Mouse (Mus musculus): ENCODE results near the gene Msh5. TPM values are rescaled to one million over a fixed set of nuclear protein-coding genes. Genes with fewer than 3 reads are reported as not detected.

Msh5 gene
- polyA plus RNA-seq, 1 experiment from 2014 or later: 1.9 TPM

DNA sequence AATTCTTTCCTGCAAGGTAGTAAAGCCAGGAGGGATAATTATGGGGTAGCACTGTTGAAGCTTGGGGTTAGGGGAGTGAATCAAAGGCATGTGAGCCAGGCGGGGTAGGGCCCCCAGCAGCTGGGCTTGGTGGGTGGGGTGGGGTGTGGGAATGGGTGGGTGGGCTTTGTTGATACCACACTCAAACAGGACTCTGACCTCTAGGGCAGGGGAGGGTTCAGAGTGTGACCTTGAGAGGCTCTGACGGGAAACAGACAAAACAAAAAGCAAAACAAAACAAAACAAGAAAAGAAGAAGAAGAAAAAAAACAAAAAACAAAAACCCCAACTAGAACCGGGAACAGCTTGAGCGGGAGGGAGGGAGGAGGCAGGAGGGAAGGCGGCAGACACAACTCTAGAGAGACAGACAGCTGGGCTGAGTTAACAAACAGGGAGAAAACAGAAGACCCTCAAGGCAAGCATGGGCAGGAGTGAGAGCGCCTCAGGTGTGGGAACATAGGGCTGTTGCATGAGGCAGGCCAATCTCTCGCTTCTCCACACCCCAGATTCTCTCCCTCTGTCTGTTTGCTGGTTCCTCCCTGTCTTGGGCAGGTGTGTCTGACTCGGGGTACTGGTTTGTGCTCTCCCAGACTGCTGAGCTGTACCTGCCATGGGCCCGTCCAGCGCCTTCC is 30.1 kb upstream of the Msh5 start, which contains the start of gene Ly6g6e:
Gene Ly6g6e (plus strand): TSS at position 396 of the 670 bp plus-strand sequence.
- no peaks in the 10 kb centered on the region; the same call in 1 of the 2 replicates for H3K4me1 ChIP-seq (replicated peaks; ENCODE audit: control insufficient read depth, insufficient read depth)
- WGBS: 29% methylated on average over 10 of the region's 10 CpGs
- peak within 1 kb of the TSS; percentile 41 for H3K9ac ChIP-seq (ENCODE audit: low read length)
- TF ChIP-seq EP300 (optimal IDR thresholded peaks at IDR 0.05) (no peak), CTCF (IDR thresholded peaks at IDR 0.05; ENCODE audit: low read depth) (no peak)
- peak within 1 kb of the TSS; percentile 52 for H3K4me2 ChIP-seq (replicated peaks; ENCODE audit: low read depth)
- H3K27me3 ChIP-seq (ENCODE audit: control insufficient read depth, insufficient read depth, low read length): no peaks in the 10 kb centered on the region
- DNase-seq (ENCODE audit: low spot score) (no peak), ATAC-seq (ENCODE audit: low FRiP score, low TSS enrichment) (no peak)
- no peaks in the 10 kb centered on the region for H3K36me3 ChIP-seq (ENCODE audit: control insufficient read depth, insufficient read depth, low read length)
- H3K27ac ChIP-seq (replicated peaks): peak within 1 kb of the TSS; percentile 84
- no peaks in the 10 kb centered on the region for H3K9me3 ChIP-seq (ENCODE audit: control insufficient read depth, low read length)
- peak within 1 kb of the TSS; percentile 22 for H3K4me3 ChIP-seq (ENCODE audit: low read depth, low read length)

DNA sequence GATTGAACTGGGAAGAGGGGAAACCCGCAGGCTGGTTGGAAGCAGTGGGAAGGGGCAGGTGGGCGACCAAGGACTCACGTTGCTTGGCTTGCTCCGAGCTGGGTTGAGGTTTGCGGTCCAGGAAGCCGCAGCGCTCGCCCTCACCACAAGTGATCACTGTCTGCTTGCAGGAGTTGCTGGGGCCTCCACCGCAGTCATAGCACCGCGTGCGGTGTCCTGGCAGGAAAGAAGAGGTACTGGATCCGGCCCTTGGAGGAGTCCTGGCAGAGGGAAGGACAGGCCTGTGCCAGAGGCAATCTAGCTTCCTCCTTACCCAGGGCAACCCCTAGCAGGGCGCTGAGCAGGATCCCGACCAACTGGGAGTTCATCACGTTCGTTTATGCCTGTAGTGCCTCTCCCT is 27.6 kb upstream of the Msh5 start:
- Histone ChIP-seq H3K4me1 (replicated peaks; ENCODE audit: control insufficient read depth, insufficient read depth) (no peaks in the 10 kb centered on the region), H3K9me3 (ENCODE audit: control insufficient read depth, low read length) (no peaks in the 10 kb centered on the region), H3K4me3 (ENCODE audit: low read depth, low read length) (no peak overlapping the region), H3K27me3 (ENCODE audit: control insufficient read depth, insufficient read depth, low read length) (no peaks in the 10 kb centered on the region), H3K27ac (replicated peaks) (no peak overlapping the region), H3K9ac (ENCODE audit: low read length) (no peak overlapping the region), H3K36me3 (ENCODE audit: control insufficient read depth, insufficient read depth, low read length) (no peaks in the 10 kb centered on the region), H3K4me2 (replicated peaks; ENCODE audit: low read depth) (no peak overlapping the region)
- no peak for ATAC-seq (ENCODE audit: low FRiP score, low TSS enrichment)
- WGBS: 56% methylated on average over 17 of the region's 17 CpGs
- no peak for DNase-seq (ENCODE audit: low spot score)
- TF ChIP-seq CTCF (IDR thresholded peaks at IDR 0.05; ENCODE audit: low read depth): no peak
- no peak for TF ChIP-seq EP300 (optimal IDR thresholded peaks at IDR 0.05)

DNA sequence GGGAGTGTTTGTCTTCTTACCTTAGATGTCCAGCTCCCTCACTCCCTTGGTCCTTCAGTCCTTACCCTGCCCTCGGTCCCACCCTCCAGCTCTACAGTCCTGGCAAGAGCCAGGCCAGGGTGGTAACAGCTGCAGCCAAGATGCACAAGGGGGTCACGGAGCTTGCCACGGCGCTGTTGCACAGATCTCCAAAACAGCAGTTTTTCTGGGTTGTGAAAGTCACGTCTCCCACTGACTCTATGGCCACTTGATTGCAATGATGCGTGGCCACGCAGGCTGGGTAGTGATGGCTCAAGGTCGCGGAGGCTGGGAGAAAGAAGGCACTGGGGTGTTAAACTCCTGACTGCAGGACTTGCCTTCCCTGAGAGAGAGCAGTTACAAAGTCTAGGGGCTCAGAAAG is 24.9 kb upstream of the Msh5 start:
- no peak for TF ChIP-seq EP300 (optimal IDR thresholded peaks at IDR 0.05)
- no peak for TF ChIP-seq CTCF (IDR thresholded peaks at IDR 0.05; ENCODE audit: low read depth)
- no peak overlapping the region; the same call in 1 of the 2 replicates for H3K27ac ChIP-seq (replicated peaks)
- H3K9me3 ChIP-seq (ENCODE audit: control insufficient read depth, low read length): no peaks in the 10 kb centered on the region
- ATAC-seq (ENCODE audit: low FRiP score, low TSS enrichment) (no peak), DNase-seq (ENCODE audit: low spot score) (no peak)
- WGBS: 74% methylated on average over 9 of the region's 9 CpGs
- H3K9ac ChIP-seq (ENCODE audit: low read length): no peak overlapping the region
- no peaks in the 10 kb centered on the region for H3K27me3 ChIP-seq (ENCODE audit: control insufficient read depth, insufficient read depth, low read length)
- H3K4me1 ChIP-seq (replicated peaks; ENCODE audit: control insufficient read depth, insufficient read depth): no peaks in the 10 kb centered on the region
- no peaks in the 10 kb centered on the region for H3K36me3 ChIP-seq (ENCODE audit: control insufficient read depth, insufficient read depth, low read length)
- no peak overlapping the region for H3K4me3 ChIP-seq (ENCODE audit: low read depth, low read length)
- H3K4me2 ChIP-seq (replicated peaks; ENCODE audit: low read depth): no peak overlapping the region

DNA sequence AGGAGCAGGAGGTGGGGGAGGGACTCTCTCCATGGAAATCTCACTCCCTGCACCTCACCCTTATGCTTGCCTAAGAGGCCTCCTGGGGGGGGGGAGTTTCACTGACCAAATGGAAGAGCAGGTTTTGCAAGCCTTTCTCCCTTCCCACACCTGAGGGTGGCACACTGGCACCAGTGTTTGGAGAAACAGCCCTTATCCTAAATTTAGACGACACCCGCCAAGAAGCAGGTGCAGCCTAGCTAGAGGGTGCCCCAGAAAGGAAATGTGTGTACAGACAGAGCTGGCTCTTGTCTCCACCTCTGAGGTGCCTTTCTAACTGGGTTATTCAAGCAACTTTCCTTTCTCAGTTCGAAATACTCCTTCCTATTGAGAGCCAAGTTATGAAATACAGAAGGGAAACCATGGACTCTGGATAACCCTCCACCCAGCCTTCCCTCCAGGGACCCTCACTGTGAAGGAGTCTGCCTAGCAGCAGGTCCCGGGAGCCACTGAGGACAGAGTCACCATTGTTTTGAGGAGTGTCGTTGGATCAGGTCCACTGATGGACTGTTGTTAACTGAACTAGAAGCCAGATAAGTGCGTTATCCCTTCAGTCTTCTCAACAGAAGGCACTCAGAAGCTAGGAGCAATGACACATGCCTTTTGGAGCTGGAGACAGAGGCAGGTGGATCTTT is 24.1 kb upstream of the Msh5 start:
- peak; percentile 47 for TF ChIP-seq CTCF (IDR thresholded peaks at IDR 0.05; ENCODE audit: low read depth)
- TF ChIP-seq EP300 (optimal IDR thresholded peaks at IDR 0.05): no peak
- no peaks in the 10 kb centered on the region for H3K36me3 ChIP-seq (ENCODE audit: control insufficient read depth, insufficient read depth, low read length)
- H3K9me3 ChIP-seq (ENCODE audit: control insufficient read depth, low read length): no peaks in the 10 kb centered on the region
- DNase-seq (ENCODE audit: low spot score): peak; percentile 68
- H3K4me1 ChIP-seq (replicated peaks; ENCODE audit: control insufficient read depth, insufficient read depth): no peaks in the 10 kb centered on the region
- H3K9ac ChIP-seq (ENCODE audit: low read length): no peak overlapping the region
- H3K27ac ChIP-seq (replicated peaks): peak overlapping the region; percentile 49; the same call in 1 of the 2 replicates
- H3K27me3 ChIP-seq (ENCODE audit: control insufficient read depth, insufficient read depth, low read length): no peaks in the 10 kb centered on the region
- ATAC-seq (ENCODE audit: low FRiP score, low TSS enrichment): no peak
- WGBS: 30% methylated on average over 6 of the region's 6 CpGs
- no peak overlapping the region for H3K4me2 ChIP-seq (replicated peaks; ENCODE audit: low read depth)
- no peak overlapping the region for H3K4me3 ChIP-seq (ENCODE audit: low read depth, low read length)

DNA sequence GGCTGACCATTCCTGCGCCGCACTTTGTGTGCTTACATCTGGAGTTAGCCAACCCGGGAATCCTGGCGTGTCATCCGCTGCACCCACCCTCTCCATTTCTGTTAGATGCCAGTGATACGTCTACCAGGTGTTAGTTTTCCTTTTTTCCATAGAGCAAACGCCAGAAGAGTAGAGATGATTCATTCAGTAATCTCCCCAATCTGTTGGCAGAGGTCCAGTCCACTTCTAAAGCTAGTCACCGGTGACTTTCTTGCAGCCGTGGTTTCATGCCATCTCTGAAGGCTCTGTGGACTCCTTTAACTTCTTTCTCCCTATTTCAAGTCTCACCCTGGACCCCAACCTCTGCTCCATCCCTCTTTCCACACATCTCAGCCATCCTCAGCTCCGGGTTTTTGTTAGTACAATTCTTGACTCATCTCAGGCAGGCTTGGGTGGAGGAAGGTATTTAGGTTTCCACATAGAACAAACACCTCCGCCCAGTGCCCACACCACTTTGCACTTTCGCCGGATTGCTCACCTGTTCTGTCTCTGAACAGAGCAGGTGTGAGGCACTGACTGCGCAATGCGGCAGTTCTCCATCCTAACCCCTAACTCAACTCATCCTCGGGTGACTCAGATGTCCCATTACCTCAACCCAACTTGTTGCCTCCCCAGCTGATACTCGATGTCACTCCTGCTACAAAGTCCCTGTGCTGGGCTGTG is 21.8 kb upstream of the Msh5 start:
- no peaks in the 10 kb centered on the region for H3K27me3 ChIP-seq (ENCODE audit: control insufficient read depth, insufficient read depth, low read length)
- no peaks in the 10 kb centered on the region for H3K36me3 ChIP-seq (ENCODE audit: control insufficient read depth, insufficient read depth, low read length)
- peak; percentile 54 for ATAC-seq (ENCODE audit: low FRiP score, low TSS enrichment)
- no peaks in the 10 kb centered on the region for H3K9me3 ChIP-seq (ENCODE audit: control insufficient read depth, low read length)
- peak overlapping the region; percentile 6; the same call in 1 of the 2 replicates for H3K4me3 ChIP-seq (ENCODE audit: low read depth, low read length)
- peak overlapping the region; percentile 71 for H3K27ac ChIP-seq (replicated peaks)
- H3K4me1 ChIP-seq (replicated peaks; ENCODE audit: control insufficient read depth, insufficient read depth): 0 out of 2 replicates have a peak, but pooled peaks cover 2% of the 10 kb centered on the region
- TF ChIP-seq CTCF (IDR thresholded peaks at IDR 0.05; ENCODE audit: low read depth) (no peak), EP300 (optimal IDR thresholded peaks at IDR 0.05) (no peak)
- no peak overlapping the region for H3K4me2 ChIP-seq (replicated peaks; ENCODE audit: low read depth)
- H3K9ac ChIP-seq (ENCODE audit: low read length): no peak overlapping the region
- 44% methylated on average over 17 of the region's 17 CpGs for WGBS
- peak; percentile 66 for DNase-seq (ENCODE audit: low spot score)

All from stomach, postnatal 0 days (tissue).